Mouse (Mus musculus): ENCODE results near the gene Polr2e.
A peak's percentile ranks its signal among the peaks of the same experiment; 100 is the strongest.

The Polr2e gene

GRCm38 (mm10) chr10:79987771-79988505, 51.7 kb downstream of the Polr2e start:
- no peak for DNase-seq (ENCODE audit: low spot score)

- DNase-seq (ENCODE audit: low spot score), result peak; percentile 91
These were observed 52.6 kb downstream of the Polr2e start for GRCm38 (mm10) chr10:79986963-79987362.

- no peak for DNase-seq (ENCODE audit: low spot score)
These were observed 53.2 kb downstream of the Polr2e start for GRCm38 (mm10) chr10:79986232-79986878.
